Mouse (Mus musculus) gastrocnemius, postnatal 25 days (tissue): ENCODE measurements around the gene Zfhx3. TPM values are rescaled to one million over a fixed set of nuclear protein-coding genes. Genes with fewer than 3 reads are reported as not detected.

Experiments used
- DNase-seq: peaks from one replicate; pipeline ENCODE4 v3.0.0; 2022
- total RNA-seq, 2 experiments: library from RNA; stranded (reverse); gene quantifications; 1 replicate in 1 of 2; 2 replicates in 1 of 2; pipeline ENCODE4 v1.2.3; 2021

Gene Zfhx3
- total RNA-seq, 2 experiments from 2014 or later = 11.9 to 13.3 TPM

GRCm38 (mm10) chr8:108454561-108455311, 512.3 kb downstream of the Zfhx3 start:
- no peak for DNase-seq

- DNase-seq = no peak
Measured at GRCm38 (mm10) chr8:108466653-108467052, 524.2 kb downstream of the Zfhx3 start.

- DNase-seq = no peak
Measured at GRCm38 (mm10) chr8:108467172-108468035, 525.0 kb downstream of the Zfhx3 start.

GRCm38 (mm10) chr8:108470269-108470668, 527.8 kb downstream of the Zfhx3 start:
- DNase-seq = no peak

GRCm38 (mm10) chr8:108474556-108474955, 532.1 kb downstream of the Zfhx3 start:
- no peak for DNase-seq

- DNase-seq = no peak
Measured at GRCm38 (mm10) chr8:108478131-108478530, 535.7 kb downstream of the Zfhx3 start.

- DNase-seq = no peak
Measured at GRCm38 (mm10) chr8:108480141-108480540, 537.7 kb downstream of the Zfhx3 start.

- DNase-seq = no peak
Measured at GRCm38 (mm10) chr8:108481167-108481815, 538.8 kb downstream of the Zfhx3 start.

GRCm38 (mm10) chr8:108496101-108496500, 553.7 kb downstream of the Zfhx3 start:
- no peak for DNase-seq

- DNase-seq = no peak
Measured at GRCm38 (mm10) chr8:108506779-108507178, 564.3 kb downstream of the Zfhx3 start.

- no peak for DNase-seq
Measured at GRCm38 (mm10) chr8:108507769-108508168, 565.3 kb downstream of the Zfhx3 start.

- DNase-seq = peak; percentile 7
Measured at GRCm38 (mm10) chr8:108510641-108511325, 568.3 kb downstream of the Zfhx3 start.

- DNase-seq = no peak
Measured at GRCm38 (mm10) chr8:108518116-108518515, 575.7 kb downstream of the Zfhx3 start.

GRCm38 (mm10) chr8:108522050-108522449, 579.6 kb downstream of the Zfhx3 start:
- DNase-seq = no peak

- no peak for DNase-seq
Measured at GRCm38 (mm10) chr8:108529421-108529820, 587.0 kb downstream of the Zfhx3 start.

- DNase-seq = no peak
Measured at GRCm38 (mm10) chr8:108535121-108535876, 592.9 kb downstream of the Zfhx3 start.

- no peak for DNase-seq
Measured at GRCm38 (mm10) chr8:108536186-108536585, 593.7 kb downstream of the Zfhx3 start.

- DNase-seq = no peak
Measured at GRCm38 (mm10) chr8:108536911-108537351, 594.5 kb downstream of the Zfhx3 start.

- no peak for DNase-seq
Measured at GRCm38 (mm10) chr8:108537686-108538551, 595.5 kb downstream of the Zfhx3 start.

GRCm38 (mm10) chr8:108538929-108539555, 596.6 kb downstream of the Zfhx3 start:
- no peak for DNase-seq
